Mouse (Mus musculus): ENCODE data around the gene Gamt.
"Not testable (repeated sequence)": the region's sequence is repeated elsewhere in the genome, so short reads cannot be mapped to it uniquely, and the experiment has no call there.

Gene Gamt

GRCm38 (mm10) chr10:80257936-80258335 lies 2.9 kb downstream of the Gamt start:
- no peak for DNase-seq

- DNase-seq = no peak
Observed at GRCm38 (mm10) chr10:80255881-80256535, 4.8 kb downstream of the Gamt start.

GRCm38 (mm10) chr10:80254331-80255297 lies 6.2 kb downstream of the Gamt start:
- DNase-seq = no peak

- no peak for DNase-seq
Observed at GRCm38 (mm10) chr10:80253551-80253950, 7.3 kb downstream of the Gamt start.

GRCm38 (mm10) chr10:80252493-80253274 lies 8.1 kb downstream of the Gamt start:
- DNase-seq = no peak

GRCm38 (mm10) chr10:80252011-80252410 lies 8.8 kb downstream of the Gamt start:
- no peak for DNase-seq

- DNase-seq = no peak
Observed at GRCm38 (mm10) chr10:80250573-80250972, 10.2 kb downstream of the Gamt start.

GRCm38 (mm10) chr10:80250059-80250458 lies 10.8 kb downstream of the Gamt start:
- DNase-seq = no peak

GRCm38 (mm10) chr10:80248971-80249640 lies 11.7 kb downstream of the Gamt start, which contains the start of gene Ndufs7:
Ndufs7 (plus strand) TSS chr10:80249121.
- peak; percentile 94 for DNase-seq

- DNase-seq = not testable (repeated sequence)
Observed at GRCm38 (mm10) chr10:80248437-80248836, 12.4 kb downstream of the Gamt start.

- DNase-seq = no peak
Observed at GRCm38 (mm10) chr10:80247849-80248248, 13.0 kb downstream of the Gamt start.

- DNase-seq = peak; percentile 75
Observed at GRCm38 (mm10) chr10:80245600-80245999, 15.2 kb downstream of the Gamt start.

GRCm38 (mm10) chr10:80244791-80245399 lies 15.9 kb downstream of the Gamt start:
- DNase-seq = no peak

- no peak for DNase-seq
Observed at GRCm38 (mm10) chr10:80242607-80243006, 18.2 kb downstream of the Gamt start.

- no peak for DNase-seq
Observed at GRCm38 (mm10) chr10:80242088-80242487, 18.7 kb downstream of the Gamt start.

- no peak for DNase-seq
Observed at GRCm38 (mm10) chr10:80239791-80240190, 21.0 kb downstream of the Gamt start.

GRCm38 (mm10) chr10:80238306-80238705 lies 22.5 kb downstream of the Gamt start:
- no peak for DNase-seq

- DNase-seq = no peak
Observed at GRCm38 (mm10) chr10:80237020-80237419, 23.8 kb downstream of the Gamt start.

GRCm38 (mm10) chr10:80236145-80236825 lies 24.5 kb downstream of the Gamt start:
- peak; percentile 64 for DNase-seq

- DNase-seq = no peak
Observed at GRCm38 (mm10) chr10:80227877-80228775, 32.7 kb downstream of the Gamt start.
